Comparison of ENCODE assay signal across 9 mouse cellular contexts in genomic region chr4:57275116-57275743, GRCm38 (mm10). TPM values are rescaled to one million over a fixed set of nuclear protein-coding genes. Genes with fewer than 3 reads are reported as not detected.
A peak's percentile ranks its signal among the peaks of the same experiment; 100 is the strongest.
DNase-seq lines count a peak whose midpoint lies in the region; ATAC-seq and TF ChIP-seq lines count a peak whose summit lies in the region.
"Had no signal": no experiment of that assay in that cellular context is flagged by ENCODE, and none has a peak within 500 bp of the region (broad histone marks: within the 10 kb centered on the region; RNA-seq: fewer than 3 reads in every experiment).

No protein-coding gene starts in this region.

- peak; percentile 76 for DNase-seq in gastrocnemius, adult 18-20 months (ENCODE audit: low spot score)
- DNase-seq in gastrocnemius, adult 8-10 months (ENCODE audit: low spot score in 2 of 2), result no peak
- DNase-seq in c-Kit-positive CD71-positive TER-119-negative erythroid progenitor cells, embryonic 14.5 days (ENCODE audit: low read depth), result peak; percentile 32
- DNase-seq in forebrain, embryonic 10.5 days (ENCODE audit: extremely low spot score, low spot score), result peak; percentile 67
- DNase-seq in left cerebral cortex, adult 18-20 months (ENCODE audit: low spot score in 2 of 2), result peak; percentile 53 to 68
- peak; percentile 70 for DNase-seq in midbrain, embryonic 10.5 days (ENCODE audit: low spot score)

- H3K4me1 ChIP-seq in forebrain, embryonic 10.5 days, result peaks cover 34% of the 10 kb centered on the region
- peaks cover 20% of the 10 kb centered on the region for H3K4me1 ChIP-seq in hindbrain, embryonic 15.5 days (replicated peaks)
- H3K4me1 ChIP-seq in midbrain, embryonic 10.5 days, result peaks cover 36% of the 10 kb centered on the region
- H3K4me1 ChIP-seq in small intestine, adult 2 months (ENCODE audit: control insufficient read depth, insufficient read depth, insufficient read length, low read length), result peaks cover 4% of the 10 kb centered on the region; the same call in 1 of the 2 replicates

- WGBS in forebrain, embryonic 10.5 days, result 13% methylated on average over 8 of the region's 8 CpGs
- WGBS in hindbrain, embryonic 15.5 days, result 5% methylated on average over 8 of the region's 8 CpGs
- 16% methylated on average over 8 of the region's 8 CpGs for WGBS in midbrain, embryonic 10.5 days
- 5% methylated on average over 8 of the region's 8 CpGs for WGBS in small intestine, adult 2 months

- H3K4me3 ChIP-seq in forebrain, embryonic 10.5 days, result no peak overlapping the region
- H3K4me3 ChIP-seq in hindbrain, embryonic 15.5 days, result no peak overlapping the region
- no peak overlapping the region for H3K4me3 ChIP-seq in midbrain, embryonic 10.5 days
- no peak overlapping the region for H3K4me3 ChIP-seq in small intestine, adult 2 months (ENCODE audit: low read depth, low read length)
- H3K4me3 ChIP-seq: megakaryocyte, embryonic 14.5 days had no signal

- peak; percentile 90 for ATAC-seq in hindbrain, embryonic 15.5 days (ENCODE audit: low FRiP score, low read depth)

- TF ChIP-seq CTCF in small intestine, adult 2 months (IDR thresholded peaks at IDR 0.05; ENCODE audit: extremely low read depth, insufficient read length, insufficient replicate concordance, low read depth, low read length), result peak; percentile 89; the same call in 1 of the 2 replicates

- H3K4me2 ChIP-seq in hindbrain, embryonic 15.5 days, result peak overlapping the region; percentile 35; the same call in 1 of the 2 replicates

- peaks cover 24% of the 10 kb centered on the region for H3K27me3 ChIP-seq in forebrain, embryonic 10.5 days (ENCODE audit: poor library complexity, severe bottlenecking)
- no peaks in the 10 kb centered on the region for H3K27me3 ChIP-seq in hindbrain, embryonic 15.5 days
- H3K27me3 ChIP-seq in midbrain, embryonic 10.5 days (ENCODE audit: low read depth, poor library complexity, severe bottlenecking), result peaks cover 12% of the 10 kb centered on the region; the same call in 1 of the 2 replicates
- no peaks in the 10 kb centered on the region for H3K27me3 ChIP-seq in small intestine, adult 2 months (ENCODE audit: control insufficient read depth, insufficient read depth, low read length)

- no peaks in the 10 kb centered on the region for H3K9me3 ChIP-seq in forebrain, embryonic 10.5 days
- no peaks in the 10 kb centered on the region for H3K9me3 ChIP-seq in hindbrain, embryonic 15.5 days
- H3K9me3 ChIP-seq in midbrain, embryonic 10.5 days (replicated peaks), result no peaks in the 10 kb centered on the region
- H3K9me3 ChIP-seq: megakaryocyte, embryonic 14.5 days had no signal

- no peak for TF ChIP-seq POLR2A in small intestine, adult 2 months (IDR thresholded peaks at IDR 0.05; ENCODE audit: low read depth, low read length)

- H3K36me3 ChIP-seq in forebrain, embryonic 10.5 days (replicated peaks), result no peaks in the 10 kb centered on the region
- no peaks in the 10 kb centered on the region for H3K36me3 ChIP-seq in hindbrain, embryonic 15.5 days
- no peaks in the 10 kb centered on the region for H3K36me3 ChIP-seq in midbrain, embryonic 10.5 days
- no peaks in the 10 kb centered on the region for H3K36me3 ChIP-seq in small intestine, adult 2 months (ENCODE audit: control insufficient read depth, insufficient read depth, low read length)

- no peak overlapping the region for H3K27ac ChIP-seq in forebrain, embryonic 10.5 days
- H3K27ac ChIP-seq in hindbrain, embryonic 15.5 days (replicated peaks), result peak overlapping the region; percentile 56; the same call in 1 of the 2 replicates
- no peak overlapping the region for H3K27ac ChIP-seq in midbrain, embryonic 10.5 days (replicated peaks)
- H3K27ac ChIP-seq in small intestine, adult 2 months (ENCODE audit: insufficient read depth, low read depth, low read length), result no peak overlapping the region

- no peak overlapping the region for H3K9ac ChIP-seq in hindbrain, embryonic 15.5 days

RNA-seq across cellular contexts. Expression of gene Ptpn3, which starts 26.4 kb away (rescaled TPM):
- 10 to 100 TPM; 43.7 to 51.4 TPM for total RNA-seq in gastrocnemius, adult 18-20 months (2021)
- 10 to 100 TPM; 30.8 to 43.4 (median 37.4) TPM for total RNA-seq in gastrocnemius, adult 8-10 months (2022)
- polyA plus RNA-seq in forebrain, embryonic 10.5 days (2016; fragmentation: Nextera tagmentation; extraction: Ambion mirVana), result 1.1 and 1.3 TPM in 2 replicates
- 3.7 and 4.0 TPM in 2 replicates for polyA plus RNA-seq in hindbrain, embryonic 15.5 days (2015; fragmentation: Nextera tagmentation; extraction: Ambion mirVana)
- total RNA-seq in left cerebral cortex, adult 18-20 months (2021), result 10 to 100 TPM; 64.4 to 73.1 TPM
- polyA plus RNA-seq in midbrain, embryonic 10.5 days (2016; fragmentation: Nextera tagmentation; extraction: Ambion mirVana), result 0.78 TPM in 2 replicates
- 8.9 and 15.2 TPM in 2 replicates for polyA plus RNA-seq in small intestine, adult 2 months (2012; rRNA removed)

Comparison
In these comparisons a context has a peak if more than half of its experiments do, and no peak if none do; other contexts are left out.
1. DNase-seq: peak in gastrocnemius, adult 18-20 months (single experiment), c-Kit-positive CD71-positive TER-119-negative erythroid progenitor cells, embryonic 14.5 days (single experiment), forebrain, embryonic 10.5 days (single experiment), left cerebral cortex, adult 18-20 months (2 of 2) and midbrain, embryonic 10.5 days (single experiment); none in gastrocnemius, adult 8-10 months (0 of 2).